Mouse (Mus musculus) midbrain, embryonic 11.5 days (tissue): ENCODE data around the gene Cyp2c55. TPM values are rescaled to one million over a fixed set of nuclear protein-coding genes. Genes with fewer than 3 reads are reported as not detected.

ENCODE experiments used
- ATAC-seq: fragments of 200-750 bp; cut with Nextera tagmentation; 2 replicates; pipeline ENCODE4 v1.8.0; 2017; ENCODE audit warnings: moderate TSS enrichment, moderate library complexity; ENCODE audit not compliant: low FRiP score
- DNase-seq: peaks from one replicate; pipeline ENCODE4 v3.0.0; 2015; ENCODE audit warnings: low spot score; ENCODE audit errors: missing footprints
- H3K27ac ChIP-seq: fragments of 300-500 bp; sonication (generic); 2 replicates; pipeline ENCODE4 v1.5.1; 2014; ENCODE audit warnings: low read depth, low read length
- H3K27me3 ChIP-seq: fragments of 300-500 bp; sonication (generic); 2 replicates; pipeline ENCODE4 v1.6.1; 2014; ENCODE audit warnings: mild to moderate bottlenecking, low read length, moderate library complexity, mixed read lengths; ENCODE audit not compliant: control insufficient read depth, insufficient read depth
- H3K36me3 ChIP-seq: fragments of 300-500 bp; sonication (generic); 2 replicates; pipeline ENCODE4 v1.6.1; 2014; ENCODE audit warnings: mild to moderate bottlenecking, low read length, moderate library complexity, mixed read lengths; ENCODE audit not compliant: control insufficient read depth, insufficient read depth
- H3K4me1 ChIP-seq: fragments of 300-500 bp; sonication (generic); 2 replicates; pipeline ENCODE4 v1.6.1; 2014; ENCODE audit warnings: low read length; ENCODE audit not compliant: control insufficient read depth, insufficient read depth
- H3K4me2 ChIP-seq: fragments of 300-500 bp; sonication (generic); 2 replicates; pipeline ENCODE4 v1.6.1; 2014; ENCODE audit warnings: mild to moderate bottlenecking, moderate library complexity
- H3K4me3 ChIP-seq: fragments of 300-500 bp; sonication (generic); 2 replicates; pipeline ENCODE4 v1.5.1; 2014; ENCODE audit warnings: low read depth, low read length
- H3K9ac ChIP-seq: fragments of 300-500 bp; sonication (generic); 2 replicates; pipeline ENCODE4 v1.6.1; 2014; ENCODE audit warnings: low read length
- H3K9me3 ChIP-seq: fragments of 300-500 bp; sonication (generic); 2 replicates; pipeline ENCODE4 v1.6.1; 2016; ENCODE audit warnings: low read length; ENCODE audit not compliant: control insufficient read depth
- WGBS: fragments of 180-500 bp; shearing (Covaris S2); extraction: QIAGEN DNeasy Blood & Tissue Kit; methylation state at CpG from one replicate; pipeline ENCODE4 v1.1.7; 2014; 5-methylcytosine and 5-hydroxymethylcytosine counted together
- microRNA-seq: library from miRNA; unstranded; fragments of <30 nt; microRNA quantifications from one replicate; pipeline ENCODE4, GENCODE M21; 2017
- polyA plus RNA-seq: library from polyadenylated mRNA; unstranded; fragments of >200 nt; fragmentation: Nextera tagmentation; extraction: Ambion mirVana; gene quantifications from 2 replicates; pipeline ENCODE4 v1.2.1, GENCODE M21; 2014

Cyp2c55 gene
- polyA plus RNA-seq, 1 experiment from 2014 or later, result 0.15 TPM

GRCm38 (mm10) chr19:39060719-39061118 is 53.9 kb downstream of the Cyp2c55 start, which contains the start of gene Cyp2c65:
TSS of gene Cyp2c65 (plus strand) at chr19:39061015.
- no peak for DNase-seq
- no peak within 1 kb of the TSS for H3K4me3 ChIP-seq
- no peak within 1 kb of the TSS for H3K27ac ChIP-seq
- no peak for ATAC-seq
- H3K4me1 ChIP-seq, result no peaks in the 10 kb centered on the region
- 69% methylated on average over 2 of the region's 2 CpGs for WGBS
- no peaks in the 10 kb centered on the region for H3K27me3 ChIP-seq
- no peak within 1 kb of the TSS for H3K9ac ChIP-seq
- no peaks in the 10 kb centered on the region for H3K36me3 ChIP-seq
- H3K4me2 ChIP-seq, result no peak within 1 kb of the TSS
- H3K9me3 ChIP-seq, result no peaks in the 10 kb centered on the region

Small RNA genes within 50 kb of the gene (microRNA-seq; reads per million reads assigned to microRNA genes)
- gene Gm23800, result not detected

Other genes starting within 250 kb of the Cyp2c55 start
- gene Noc3l, start 187.8 kb upstream of the Cyp2c55 start, polyA plus RNA-seq, result 10.5 and 13.0 TPM in 2 replicates
- gene Tbc1d12, start 170.4 kb upstream of the Cyp2c55 start, polyA plus RNA-seq, result 3.3 TPM in 2 replicates
- gene Hells, start 76.1 kb upstream of the Cyp2c55 start, polyA plus RNA-seq, result 94.3 and 95.7 TPM in 2 replicates
- gene Cyp2c65, start 54.0 kb downstream of the Cyp2c55 start, polyA plus RNA-seq, result not detected in 2 replicates
- not detected in 2 replicates for gene Cyp2c66, start 106.9 kb downstream of the Cyp2c55 start, polyA plus RNA-seq